Mouse (Mus musculus): Measurements from ENCODE around the gene Vmn2r22. TPM values are rescaled to one million over a fixed set of nuclear protein-coding genes. Genes with fewer than 3 reads are reported as not detected.

Gene Vmn2r22
- polyA plus RNA-seq (2017; shearing (Covaris generic)) = not detected

DNA sequence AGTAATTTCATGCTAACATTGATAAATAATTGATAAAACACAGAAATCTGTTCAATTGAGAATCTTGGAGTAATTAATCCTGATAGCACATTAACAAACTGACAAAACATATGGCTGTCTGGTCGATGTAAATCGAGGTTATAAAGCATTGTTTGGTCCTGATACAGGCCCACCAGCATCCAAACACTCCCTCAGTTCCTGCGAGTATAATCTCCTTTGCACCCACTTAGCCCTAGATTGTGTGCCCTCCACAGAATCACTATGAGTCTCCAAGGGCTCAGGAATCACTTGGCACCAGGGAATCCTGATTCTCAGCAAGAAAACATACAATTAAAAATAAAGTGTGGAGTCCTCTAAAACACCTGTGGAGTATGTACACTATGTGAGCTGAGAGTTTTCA, at the start of gene Vmn2r22:
Gene Vmn2r22, minus strand, starts transcription at position 101 of the 400 bp plus-strand sequence.

Other genes starting within 250 kb of the Vmn2r22 start
- 0.04 TPM for gene Vmn2r20, start 232.6 kb downstream of the Vmn2r22 start, polyA plus RNA-seq (2017; shearing (Covaris generic))
- gene Vmn2r21, start 117.3 kb downstream of the Vmn2r22 start, polyA plus RNA-seq (2017; shearing (Covaris generic)) = not detected
- gene Vmn2r23, start 51.9 kb upstream of the Vmn2r22 start, polyA plus RNA-seq (2017; shearing (Covaris generic)) = 0.05 TPM
- not detected for gene Vmn2r24, start 128.2 kb upstream of the Vmn2r22 start, polyA plus RNA-seq (2017; shearing (Covaris generic))
- not detected for gene Vmn2r25, start 202.7 kb upstream of the Vmn2r22 start, polyA plus RNA-seq (2017; shearing (Covaris generic))

Data from naive thymus-derived CD4-positive, alpha-beta T cell, adult 5 months (primary cell).